Mouse (Mus musculus): ENCODE results near the gene H2al1f.

DNA sequence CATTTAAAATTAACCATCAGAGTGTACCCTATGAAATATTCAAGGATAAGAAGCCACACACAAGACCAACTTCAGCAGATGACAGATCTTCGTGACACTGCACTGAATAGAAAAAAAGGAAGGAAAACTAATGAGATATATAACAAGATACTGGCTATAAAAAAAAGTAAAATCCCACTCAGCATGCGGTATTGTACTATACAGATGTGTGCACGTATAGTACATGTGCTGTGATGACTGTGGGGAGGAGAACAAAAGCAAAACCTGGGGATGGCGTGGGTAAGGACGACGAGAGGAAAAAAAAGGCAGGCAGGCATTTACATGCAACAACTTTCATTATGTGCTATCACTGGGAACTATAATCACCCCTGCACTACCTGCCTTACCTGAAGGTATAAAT is 45.9 kb downstream of the H2al1f start:
- TF ChIP-seq CTCF (IDR thresholded peaks at IDR 0.05; ENCODE audit: insufficient read depth, low read length) (no peak), POLR2A (IDR thresholded peaks at IDR 0.05; ENCODE audit: borderline replicate concordance, extremely low read depth, low read depth, low read length) (no peak)

Data from lung, adult 2 months (tissue).